Mouse (Mus musculus) frontal cortex, adult (tissue): ENCODE results near the gene Hmgcll1.

Experiments used
- ATAC-seq: cut with Nextera tagmentation; 2 replicates; pipeline ENCODE4 v1.9.2; 2017; ENCODE audit warnings: mild to moderate bottlenecking, moderate library complexity, mixed read lengths; ENCODE audit not compliant: low TSS enrichment

Gene Hmgcll1

DNA sequence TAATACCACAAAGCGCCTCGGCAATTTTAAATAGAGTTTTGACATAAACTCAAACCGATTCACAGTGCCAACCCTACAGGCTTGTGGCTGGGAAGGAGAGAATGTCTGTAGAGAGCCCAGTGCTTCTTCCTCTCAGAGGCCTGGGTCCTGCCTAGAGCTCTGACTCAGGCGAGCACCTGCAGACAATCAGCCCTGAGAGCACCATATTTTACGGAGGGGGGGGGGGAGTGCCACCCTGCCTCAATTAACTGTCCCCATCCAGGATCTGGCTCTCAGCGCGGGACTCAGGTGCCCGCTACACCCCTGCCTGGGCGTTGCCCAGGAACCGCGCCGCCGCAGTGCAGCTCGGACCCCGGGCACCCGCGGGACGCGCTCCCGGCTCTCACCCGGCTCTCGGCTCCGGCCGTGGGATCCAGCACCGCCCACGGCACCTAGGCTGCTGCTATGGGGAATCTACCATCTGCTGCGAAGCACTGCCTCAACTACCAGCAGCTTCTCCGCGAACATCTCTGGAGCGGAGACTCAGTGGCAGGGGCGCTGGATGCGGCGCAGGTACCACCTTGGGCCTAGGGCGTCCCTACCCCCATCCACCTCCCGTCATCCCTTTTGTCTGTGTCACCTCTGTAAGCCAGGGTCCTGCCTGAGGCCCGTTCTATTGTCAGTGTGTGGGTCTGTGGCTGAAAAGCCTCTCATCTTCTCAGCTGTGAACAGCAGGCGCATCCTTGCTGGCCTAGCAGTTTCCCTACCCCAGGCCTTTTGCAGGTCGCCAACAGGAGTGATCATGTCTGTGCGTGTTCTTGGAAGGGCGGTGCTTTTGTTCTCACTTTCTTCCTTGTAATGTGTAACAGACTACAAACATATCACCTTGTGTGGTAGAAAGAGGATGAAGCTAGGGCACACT, at the start of gene Hmgcll1:
TSS of gene Hmgcll1 (plus strand) at position 225 of the 901 bp plus-strand sequence.
- ATAC-seq: peak; percentile 91

DNA sequence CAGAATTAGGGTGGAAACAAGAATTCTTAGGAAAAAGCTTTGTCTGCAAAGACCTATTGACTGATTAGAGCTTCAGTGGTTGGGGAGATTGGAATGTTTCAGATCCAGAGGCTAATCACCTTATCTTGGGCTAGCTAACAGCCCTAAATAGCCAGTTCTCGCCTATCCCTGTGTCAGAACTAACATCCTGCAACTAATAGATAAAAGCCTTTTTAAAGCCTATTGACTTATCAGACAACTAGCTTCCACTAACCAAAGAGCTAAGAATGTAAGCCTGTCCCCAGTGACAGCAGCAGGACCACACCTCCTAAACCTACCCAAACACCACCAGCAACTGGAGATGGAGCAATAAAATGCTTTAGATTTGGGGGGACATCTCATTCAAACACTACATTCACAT, 34.6 kb upstream of the Hmgcll1 start:
- ATAC-seq: no peak

DNA sequence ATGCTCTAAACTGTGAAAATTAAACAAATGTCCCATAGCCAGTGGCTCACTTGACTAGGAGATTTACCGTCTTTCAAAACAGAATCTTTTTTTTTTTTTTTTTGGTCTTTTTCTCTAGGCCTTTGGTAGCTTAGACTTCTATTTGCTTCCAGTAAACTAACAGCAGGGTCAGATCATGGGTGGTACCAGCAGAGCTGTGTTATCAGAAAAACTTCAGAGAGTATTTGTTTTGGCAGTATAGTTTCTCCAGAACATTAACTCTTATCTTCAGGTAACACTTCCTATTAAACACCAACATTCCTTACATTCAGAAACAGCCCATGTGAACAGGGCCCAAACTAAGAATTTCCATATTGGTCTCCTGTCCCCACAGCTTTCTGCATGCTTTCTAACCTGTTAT, 33.5 kb upstream of the Hmgcll1 start:
- ATAC-seq: no peak

DNA sequence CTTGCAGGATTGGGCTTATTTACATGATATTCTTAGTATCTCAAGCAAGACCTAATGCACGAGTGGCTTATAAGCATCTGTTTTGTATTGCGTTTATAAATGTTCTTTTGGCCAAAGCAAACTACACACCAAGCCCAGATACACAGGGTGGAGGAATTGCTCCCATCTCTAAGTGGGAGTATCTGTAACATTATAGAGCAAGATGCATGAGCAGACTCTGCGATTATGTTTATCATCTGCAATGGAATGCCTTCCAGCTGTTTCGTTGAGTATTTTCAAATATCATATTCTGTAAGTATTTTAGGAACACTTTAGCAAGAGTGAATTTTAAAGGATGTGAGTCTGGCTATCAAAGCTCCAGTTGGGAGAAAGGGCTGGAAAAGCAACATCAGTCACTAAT, 25.2 kb upstream of the Hmgcll1 start:
- no peak for ATAC-seq

DNA sequence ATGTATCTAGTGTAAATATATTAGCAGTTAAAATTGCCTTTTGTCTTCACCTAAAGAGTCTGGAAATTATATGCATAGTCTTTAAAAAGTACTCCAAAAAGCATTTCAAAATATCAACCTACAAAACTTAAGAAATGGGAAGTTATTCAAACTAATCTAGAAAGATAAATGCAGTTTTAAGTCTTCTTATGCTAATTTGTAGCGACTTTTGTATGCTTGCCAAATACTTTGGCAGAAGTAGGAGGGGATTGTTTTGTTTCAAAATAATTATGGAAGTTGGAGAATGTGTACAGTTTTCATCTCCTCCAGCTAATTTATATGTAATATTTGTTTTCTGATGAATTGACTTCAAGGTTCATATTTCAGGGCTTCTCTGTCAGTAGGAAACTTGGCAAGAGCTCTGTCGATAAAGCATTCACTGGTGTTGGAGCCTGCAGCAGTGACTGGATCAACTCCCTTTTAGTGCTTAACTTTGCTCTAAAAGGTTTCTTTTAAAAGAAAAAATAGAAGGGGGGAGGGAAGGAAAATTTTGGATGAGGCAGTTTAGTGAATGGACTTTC, 15.8 kb upstream of the Hmgcll1 start:
- no peak for ATAC-seq

DNA sequence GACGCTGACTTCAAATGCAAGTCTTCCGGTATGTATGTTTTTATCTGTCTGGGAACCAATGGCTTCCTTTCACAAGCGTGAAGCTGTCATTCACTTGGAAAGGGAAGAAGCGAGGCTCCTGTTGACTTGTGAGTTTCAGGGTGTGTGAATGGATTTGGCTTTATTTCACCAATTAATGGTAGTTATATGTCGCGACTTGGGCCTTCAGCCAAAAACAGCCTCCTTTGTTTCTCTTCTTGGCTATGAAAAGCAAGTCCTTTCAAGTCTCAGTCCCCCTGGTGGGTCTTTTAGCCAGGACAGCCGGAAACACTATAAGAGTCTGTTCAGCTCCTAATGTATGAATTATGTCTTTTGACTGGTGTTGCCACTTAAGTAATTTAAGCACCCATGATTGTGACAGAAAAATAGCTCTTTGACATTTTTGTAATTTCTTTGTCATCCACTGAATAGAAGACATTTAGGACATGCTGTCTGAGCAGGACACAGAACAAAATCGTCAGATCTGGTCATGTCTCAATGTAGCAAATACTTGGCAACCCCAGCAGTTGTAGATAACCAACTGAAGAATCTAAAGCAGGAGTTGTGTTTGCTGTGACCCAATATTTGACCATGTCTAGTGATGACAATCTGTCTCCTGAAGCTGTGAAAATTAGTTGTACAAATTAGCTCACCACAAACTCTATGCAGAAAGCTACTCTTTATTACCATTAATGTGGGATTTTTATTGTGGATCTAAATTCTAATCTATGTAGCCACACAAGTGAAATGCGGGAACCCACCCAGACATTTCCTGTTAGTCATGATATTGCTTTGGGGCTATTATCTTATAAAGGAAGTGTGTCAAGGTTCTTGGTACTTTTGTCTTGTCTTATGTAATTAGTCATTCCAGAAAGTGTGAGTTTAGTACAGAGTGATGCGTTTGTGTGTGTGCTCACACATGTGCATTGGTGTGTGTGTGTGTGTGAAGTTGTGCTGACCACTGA, 13.5 kb upstream of the Hmgcll1 start:
- ATAC-seq: no peak

DNA sequence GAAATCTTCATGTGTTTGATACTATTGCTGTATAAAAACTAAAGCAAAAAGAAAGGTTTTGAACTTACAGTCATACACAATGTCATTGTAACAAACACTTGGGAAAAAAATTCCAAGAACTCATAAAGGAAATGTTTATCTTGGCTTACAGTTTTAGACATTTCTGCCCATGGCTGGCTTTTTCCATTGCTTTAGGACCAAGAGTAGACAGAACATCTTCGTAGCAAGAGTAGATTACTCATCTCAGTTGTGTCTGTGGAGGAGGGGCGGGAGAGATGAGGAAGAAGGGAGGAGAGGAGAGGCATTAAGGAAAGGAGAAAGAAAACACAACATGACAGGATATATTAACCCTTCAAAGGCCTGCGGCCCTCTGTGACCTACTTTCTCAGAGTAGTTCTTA, 11.6 kb upstream of the Hmgcll1 start:
- ATAC-seq: no peak

DNA sequence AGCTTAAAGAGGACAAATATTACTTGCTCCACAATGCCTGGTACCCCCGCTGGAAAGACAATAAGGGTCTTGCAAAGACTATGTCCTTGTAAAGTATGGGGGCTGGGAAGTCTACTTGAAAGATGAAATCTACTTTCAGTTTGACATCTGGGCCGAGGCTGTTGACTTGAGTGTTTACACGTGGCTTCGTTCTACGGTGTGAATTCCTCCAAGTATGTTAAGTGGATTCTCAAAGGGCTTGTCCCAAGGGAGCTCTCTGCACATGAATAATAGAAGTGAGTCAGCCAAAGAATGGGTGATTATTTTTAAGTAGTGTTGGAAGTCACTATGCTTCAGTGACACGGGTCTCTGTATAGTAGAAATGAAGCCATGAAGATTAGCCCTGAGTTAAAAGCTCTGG, 11.0 kb upstream of the Hmgcll1 start:
- ATAC-seq: no peak

DNA sequence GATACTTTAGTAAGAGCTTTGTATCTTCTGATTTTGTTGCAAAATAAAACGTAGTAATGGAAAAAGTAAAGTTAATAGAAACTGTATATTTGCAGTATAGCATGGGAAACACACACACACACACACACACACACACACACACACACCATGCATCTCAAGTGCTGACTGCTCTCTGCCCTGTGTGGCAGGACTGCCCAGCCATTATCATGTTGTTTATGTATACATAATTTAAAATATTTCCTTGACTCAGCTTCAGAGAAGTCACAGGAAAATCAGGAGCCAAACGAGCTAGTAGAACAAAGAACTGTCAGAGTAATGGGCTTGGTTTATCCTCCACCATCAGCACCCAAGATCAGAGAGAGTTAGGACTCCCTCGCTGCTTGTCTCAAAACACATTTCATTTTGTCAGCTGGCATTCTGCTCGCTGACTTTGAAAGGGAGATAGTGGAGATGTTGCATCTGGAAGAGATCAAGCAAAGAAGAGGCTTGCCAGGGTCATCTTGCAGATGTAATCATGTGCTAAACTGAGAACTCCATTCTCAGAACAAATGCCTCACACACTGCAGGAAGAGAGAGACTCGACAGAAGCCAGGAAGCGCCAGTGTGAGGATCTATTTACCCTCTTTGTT, 7.2 kb upstream of the Hmgcll1 start:
- no peak for ATAC-seq

DNA sequence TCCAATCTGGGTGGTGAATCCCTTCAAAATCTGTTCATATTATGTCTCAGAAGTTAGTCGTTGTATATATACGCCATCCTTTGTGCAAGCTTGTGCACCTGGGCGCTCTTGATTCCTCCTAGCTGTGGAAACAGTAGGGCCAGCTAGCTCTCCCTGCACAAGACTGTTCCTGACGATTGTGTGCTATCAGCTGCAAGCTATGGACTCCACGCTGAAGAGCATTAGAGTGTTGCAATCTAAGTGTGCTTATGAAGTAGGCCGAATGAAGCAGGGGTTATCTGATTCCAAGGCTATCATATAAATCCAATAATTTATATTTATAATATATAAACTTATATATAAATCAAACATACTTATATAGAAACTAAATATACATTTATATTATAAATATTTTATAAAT, 866 bp upstream of the Hmgcll1 start:
- no peak for ATAC-seq

DNA sequence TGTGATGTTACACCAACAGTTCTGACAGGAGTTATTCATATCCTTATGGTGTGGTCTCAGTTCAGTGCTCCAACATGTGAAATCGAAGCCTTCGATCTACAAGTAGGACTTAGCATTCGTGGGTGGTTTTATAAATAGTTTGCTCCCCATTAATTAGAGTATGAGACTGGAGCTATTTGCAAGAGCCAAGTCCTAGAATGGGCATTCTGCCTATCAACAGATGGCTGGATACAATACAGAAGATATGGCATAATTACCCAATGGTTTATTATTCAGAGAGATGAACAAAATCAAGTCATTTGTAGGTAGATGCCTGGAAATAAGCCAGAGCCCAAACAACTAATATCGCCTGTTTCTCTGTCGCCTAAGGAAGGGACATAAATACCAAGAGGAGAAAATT, 1.3 kb downstream of the Hmgcll1 start:
- no peak for ATAC-seq

DNA sequence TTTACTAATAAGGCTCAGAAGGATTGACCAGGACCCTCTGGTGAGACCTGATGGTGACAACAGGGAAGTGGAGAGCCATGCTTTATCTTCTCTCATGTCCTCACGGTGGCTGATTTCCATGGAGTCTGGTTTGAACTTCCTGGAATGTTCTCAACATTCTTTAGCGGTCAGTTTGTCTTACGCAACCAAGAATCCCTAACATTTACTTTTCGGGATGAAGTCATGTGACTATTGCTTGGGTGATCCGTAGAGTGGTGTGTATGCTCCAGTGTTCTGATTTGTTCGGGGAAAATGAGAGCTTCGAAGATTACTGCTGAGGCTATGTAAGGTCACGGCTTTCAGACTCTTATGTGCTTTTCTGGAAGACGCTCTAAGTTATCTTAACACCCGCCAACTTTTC, 1.9 kb downstream of the Hmgcll1 start:
- ATAC-seq: no peak

DNA sequence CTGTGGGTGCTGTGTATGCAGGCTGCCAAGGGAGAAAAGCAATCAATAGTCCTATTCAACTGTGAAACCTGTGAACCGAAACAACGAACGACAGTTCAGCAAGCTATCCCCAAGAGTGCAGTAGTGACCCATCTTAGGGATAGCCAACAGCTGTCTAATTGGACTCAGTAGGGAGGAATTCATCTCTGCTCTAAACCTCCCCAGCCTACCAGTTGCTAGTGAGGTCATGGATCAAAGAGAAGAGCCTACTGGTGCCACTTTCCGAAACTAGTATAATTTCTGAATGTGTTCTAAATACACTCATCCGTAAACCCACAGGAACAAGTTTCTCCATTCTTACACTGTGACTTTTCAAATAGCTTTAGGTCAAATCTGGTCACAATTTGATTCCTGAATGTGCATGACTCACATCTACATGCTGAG, 8.9 kb downstream of the Hmgcll1 start:
- ATAC-seq: peak; percentile 10; the same call in 1 of the 2 replicates

DNA sequence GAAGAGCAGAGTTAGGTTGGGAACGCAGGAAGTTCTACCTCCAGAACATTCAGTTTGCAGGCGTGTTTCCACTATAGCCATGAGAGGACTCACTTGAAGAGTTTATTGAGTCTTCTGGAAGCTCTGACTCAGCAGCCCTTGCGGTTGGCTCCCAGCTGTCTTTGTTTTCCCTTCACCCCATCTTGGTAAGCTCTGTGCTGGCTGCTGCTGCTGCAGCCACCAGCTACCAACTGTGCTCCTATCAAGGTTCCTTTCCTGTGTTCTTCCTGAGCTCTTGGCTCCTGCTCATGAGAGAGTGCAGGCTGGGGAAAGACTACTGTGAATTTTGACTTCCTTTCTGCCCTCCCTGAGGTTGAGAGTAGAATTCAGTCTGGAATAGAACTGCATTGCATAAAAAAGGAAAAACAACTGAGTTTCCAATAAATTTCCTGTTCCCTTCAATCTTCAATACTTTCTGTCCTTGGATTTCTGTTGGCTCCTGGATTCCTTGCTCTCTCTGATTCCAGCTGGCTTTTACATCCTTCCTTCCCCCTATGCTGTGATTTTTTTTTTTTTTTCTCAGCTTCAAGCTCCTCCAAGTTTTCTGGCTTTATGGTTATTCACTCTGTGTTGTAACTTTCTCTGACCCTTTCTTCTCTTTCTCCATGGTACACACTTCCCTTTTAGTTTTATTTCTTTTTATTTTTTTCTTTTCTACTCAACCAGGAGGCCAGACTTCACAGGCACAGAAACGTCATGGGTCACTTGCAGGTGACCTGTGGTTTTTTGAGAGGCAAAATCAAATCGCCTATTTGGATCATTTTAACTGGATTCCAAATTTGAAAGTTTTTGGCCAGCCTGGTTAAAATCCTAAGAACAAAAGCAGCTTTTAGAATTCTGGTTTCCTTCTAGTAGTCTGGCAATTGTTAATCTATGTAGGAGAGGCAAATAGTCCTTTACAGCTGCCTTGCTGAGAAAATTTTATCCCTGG, 9.9 kb downstream of the Hmgcll1 start:
- peak; percentile 98 for ATAC-seq

DNA sequence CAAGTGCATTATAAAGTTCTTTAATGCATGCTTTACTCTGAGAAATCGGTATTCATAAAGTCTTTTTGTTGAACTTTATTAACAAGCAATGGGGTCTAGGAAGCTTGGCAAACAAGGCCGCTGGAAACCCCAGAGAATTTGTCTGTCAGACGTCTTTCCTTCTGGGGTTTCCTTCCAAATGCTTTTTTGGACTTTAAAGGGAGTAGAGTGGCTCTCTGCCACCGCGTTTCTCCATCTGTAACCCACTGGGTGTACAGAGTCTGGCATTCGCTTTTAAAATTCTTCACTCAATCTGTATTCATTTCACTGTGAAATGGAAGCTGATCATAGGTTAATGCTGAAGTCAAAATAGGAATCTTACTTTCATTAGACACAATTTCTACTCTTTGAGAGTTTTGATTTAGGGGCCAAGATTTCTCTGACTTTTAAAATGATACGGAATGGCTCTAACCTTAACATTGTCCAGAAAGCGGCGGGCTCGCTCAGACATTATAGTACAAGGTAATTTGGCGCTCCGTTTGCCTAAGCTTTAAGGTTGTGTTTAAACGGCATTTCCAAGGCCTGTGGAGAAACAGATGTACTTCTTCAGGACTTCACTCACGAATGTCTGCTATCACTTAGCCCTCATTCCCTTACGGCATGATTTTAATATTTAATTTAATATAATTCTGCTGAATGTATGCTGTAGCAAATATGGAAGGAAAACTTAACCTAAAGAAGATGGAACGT, 15.0 kb downstream of the Hmgcll1 start:
- ATAC-seq: peak; percentile 77

DNA sequence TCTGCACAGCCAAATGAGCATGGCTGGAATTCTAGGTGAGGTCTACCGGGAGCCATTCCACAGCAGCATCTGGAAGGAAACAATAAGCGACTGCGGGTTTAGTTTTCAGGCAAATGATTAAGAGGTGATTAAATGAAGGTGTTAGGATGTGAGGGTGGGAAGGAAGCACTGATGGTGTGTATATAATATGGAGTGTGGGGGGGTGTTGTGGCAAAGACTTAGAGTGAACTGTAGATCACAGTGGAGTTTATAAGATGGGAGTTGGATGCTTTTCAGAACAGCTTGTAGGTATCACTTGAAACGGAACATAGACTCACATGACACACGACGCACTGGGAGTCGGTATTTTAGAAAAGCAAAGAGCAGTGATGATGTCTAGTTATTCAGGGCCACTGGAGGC, 20.4 kb downstream of the Hmgcll1 start:
- ATAC-seq: no peak

DNA sequence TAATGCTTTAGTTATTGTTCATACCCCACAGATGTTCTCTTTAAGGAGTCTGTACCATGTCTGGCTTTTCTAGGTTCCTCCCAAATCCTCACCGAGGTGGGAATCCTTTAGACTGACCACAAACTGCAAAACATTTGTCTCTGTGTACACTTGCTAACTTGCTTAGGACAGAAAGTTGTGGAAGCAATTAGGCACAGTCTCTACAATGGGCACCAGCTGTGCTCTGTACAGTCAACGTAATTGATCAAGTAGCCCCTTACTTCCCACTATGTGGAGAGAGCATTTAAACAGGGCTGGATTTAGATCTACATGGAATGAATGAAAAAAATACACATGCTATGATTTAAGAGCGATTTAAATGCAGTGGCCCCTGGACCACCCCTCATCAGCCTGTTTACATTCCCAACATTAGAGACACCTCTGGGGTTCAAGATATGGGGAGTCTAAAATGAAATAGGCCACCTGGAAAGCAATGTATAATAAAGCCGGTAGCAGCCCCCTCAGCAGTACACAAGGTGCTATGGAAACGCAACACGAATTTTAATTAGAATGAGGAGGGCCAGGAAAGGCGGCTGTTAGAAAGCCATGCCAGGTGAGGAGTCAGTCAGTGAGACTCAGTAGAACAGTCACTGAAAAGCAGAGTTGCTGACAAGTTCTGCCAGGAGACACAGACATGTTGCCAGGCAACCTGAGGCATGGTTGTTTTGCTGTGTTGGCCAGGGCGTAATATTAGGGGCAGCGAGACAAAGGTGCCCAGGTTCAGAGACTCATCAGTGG, 23.9 kb downstream of the Hmgcll1 start:
- ATAC-seq: no peak

DNA sequence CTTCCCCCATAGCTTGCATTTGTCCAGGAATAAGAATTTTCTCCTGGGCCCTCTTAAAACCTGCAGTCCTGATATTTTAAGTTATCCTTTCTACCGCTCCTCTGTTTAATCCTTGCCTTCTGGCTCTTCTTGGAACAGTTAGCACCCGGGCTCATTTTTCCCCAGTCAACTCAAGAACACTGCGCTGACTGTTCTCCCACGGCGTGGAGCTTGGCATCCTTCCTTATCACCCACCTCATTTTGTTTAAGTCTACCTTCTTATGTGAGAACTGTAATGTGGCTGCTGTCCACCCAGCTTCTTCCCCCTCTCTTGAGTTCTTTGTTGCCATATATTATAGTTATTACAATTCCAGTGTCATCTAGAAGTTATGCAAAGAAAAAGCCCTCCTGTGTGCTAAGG, 25.1 kb downstream of the Hmgcll1 start:
- ATAC-seq: peak; percentile 92

DNA sequence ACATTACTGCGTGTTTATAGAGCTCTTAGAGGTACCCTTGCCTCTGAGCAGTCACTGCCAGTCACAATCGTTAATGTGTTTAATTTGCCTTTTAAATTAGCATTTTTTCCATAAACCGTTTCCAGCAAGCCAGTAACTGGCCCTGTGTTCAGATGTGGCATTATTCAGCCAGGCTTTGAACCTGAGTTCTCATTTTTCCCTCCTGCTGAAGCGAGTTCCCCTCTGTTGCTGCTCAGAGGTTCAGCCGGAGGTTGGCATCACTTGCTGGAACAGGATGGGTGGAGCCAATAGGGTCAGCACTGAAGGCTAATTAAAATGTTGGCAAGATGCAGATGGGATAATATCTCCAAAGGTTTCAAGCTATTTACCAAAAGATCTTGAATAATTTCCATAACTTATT, 28.7 kb downstream of the Hmgcll1 start:
- ATAC-seq: no peak
